Mouse (Mus musculus) heart, embryonic 14.5 days (tissue): ENCODE measurements around the gene Ecd. TPM values are rescaled to one million over a fixed set of nuclear protein-coding genes. Genes with fewer than 3 reads are reported as not detected.

Experiments used
- ATAC-seq: fragments of 200-750 bp; cut with Nextera tagmentation; 2 replicates; pipeline ENCODE4 v1.8.0; 2017; ENCODE audit warnings: low read depth, moderate TSS enrichment; ENCODE audit not compliant: insufficient number of reproducible peaks, insufficient read depth, low FRiP score
- H3K27ac ChIP-seq, 2 experiments: fragments of 200-500 bp in 1 of 2; fragments of 300-500 bp in 1 of 2; sonication (generic) in 1 of 2; replicated peaks in 1 of 2; 2 replicates each; pipeline ENCODE4 v1.5.1; 2012 to 2014; ENCODE audit warnings: low read depth in 2 of 2, low read length in 2 of 2, control low read depth in 1 of 2, mild to moderate bottlenecking in 1 of 2, mixed read lengths in 1 of 2; ENCODE audit not compliant: control insufficient read depth in 1 of 2, insufficient read depth in 1 of 2
- H3K27me3 ChIP-seq: fragments of 300-500 bp; sonication (generic); 2 replicates; pipeline ENCODE4 v1.6.1; 2014; ENCODE audit warnings: mild to moderate bottlenecking, low read length, control low read depth; ENCODE audit not compliant: control insufficient read depth, insufficient read depth
- H3K36me3 ChIP-seq: fragments of 300-500 bp; sonication (generic); 2 replicates; pipeline ENCODE4 v1.6.1; 2014; ENCODE audit warnings: mild to moderate bottlenecking, control low read depth, low read length, mixed read lengths; ENCODE audit not compliant: control insufficient read depth, insufficient read depth
- H3K4me1 ChIP-seq, 2 experiments: fragments of 200-500 bp in 1 of 2; fragments of 300-500 bp in 1 of 2; sonication (generic) in 1 of 2; 2 replicates each; pipeline ENCODE4 v1.6.1; 2012 to 2014; ENCODE audit warnings: low read length in 2 of 2, control low read depth in 1 of 2, mixed read lengths in 1 of 2; ENCODE audit not compliant: control insufficient read depth in 2 of 2, insufficient read depth in 2 of 2
- H3K4me2 ChIP-seq: fragments of 300-500 bp; sonication (generic); 2 replicates; pipeline ENCODE4 v1.6.1; 2014; ENCODE audit warnings: mild to moderate bottlenecking, low read length
- H3K4me3 ChIP-seq, 2 experiments: fragments of 200-500 bp in 1 of 2; fragments of 300-500 bp in 1 of 2; sonication (generic) in 1 of 2; 2 replicates each; pipeline ENCODE4 v1.5.1; 2012 to 2014; ENCODE audit warnings: low read length in 2 of 2, mild to moderate bottlenecking in 2 of 2, control low read depth in 1 of 2, low read depth in 1 of 2, moderate library complexity in 1 of 2; ENCODE audit not compliant: control insufficient read depth in 1 of 2, insufficient read depth in 1 of 2
- H3K9ac ChIP-seq: fragments of 300-500 bp; sonication (generic); 2 replicates; pipeline ENCODE4 v1.6.1; 2014; ENCODE audit warnings: mild to moderate bottlenecking, low read length
- H3K9me3 ChIP-seq: fragments of 300-500 bp; sonication (generic); 2 replicates; pipeline ENCODE4 v1.6.1; 2016; ENCODE audit warnings: low read length, control low read depth; ENCODE audit not compliant: control insufficient read depth
- WGBS: fragments of 180-500 bp; shearing (Covaris S2); extraction: QIAGEN DNeasy Blood & Tissue Kit; methylation state at CpG from one replicate; pipeline ENCODE4 v1.1.7; 2014; 5-methylcytosine and 5-hydroxymethylcytosine counted together
- polyA plus RNA-seq: library from polyadenylated mRNA; unstranded; fragments of >200 nt; fragmentation: Nextera tagmentation; extraction: Ambion mirVana; gene quantifications from 2 replicates; pipeline ENCODE4 v1.2.1, GENCODE M21; 2014

Ecd gene
- polyA plus RNA-seq, 1 experiment from 2014 or later: 36.4 TPM

DNA sequence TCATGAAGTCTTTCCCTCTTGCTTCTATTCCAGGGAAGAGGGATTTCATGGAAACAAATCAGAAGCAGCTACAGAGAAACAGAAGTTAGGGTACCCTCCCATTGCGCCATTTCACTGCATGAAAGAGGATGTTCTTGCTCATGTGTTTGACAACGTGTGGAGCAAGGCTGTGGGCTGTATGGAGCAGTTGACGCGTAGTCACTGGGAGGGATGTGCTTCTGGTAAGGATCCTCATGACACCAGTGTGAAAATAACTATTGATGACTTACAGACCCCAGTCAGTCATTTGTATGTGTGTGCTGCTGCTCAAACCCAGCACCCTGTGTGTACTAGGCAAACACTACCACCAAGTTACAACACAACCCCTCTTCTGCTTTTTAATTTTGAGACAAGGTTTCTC lies 15.3 kb upstream of the Ecd start:
- ATAC-seq: no peak
- peaks cover 93% of the 10 kb centered on the region for H3K36me3 ChIP-seq
- WGBS: 86% methylated on average over 4 of the region's 4 CpGs

DNA sequence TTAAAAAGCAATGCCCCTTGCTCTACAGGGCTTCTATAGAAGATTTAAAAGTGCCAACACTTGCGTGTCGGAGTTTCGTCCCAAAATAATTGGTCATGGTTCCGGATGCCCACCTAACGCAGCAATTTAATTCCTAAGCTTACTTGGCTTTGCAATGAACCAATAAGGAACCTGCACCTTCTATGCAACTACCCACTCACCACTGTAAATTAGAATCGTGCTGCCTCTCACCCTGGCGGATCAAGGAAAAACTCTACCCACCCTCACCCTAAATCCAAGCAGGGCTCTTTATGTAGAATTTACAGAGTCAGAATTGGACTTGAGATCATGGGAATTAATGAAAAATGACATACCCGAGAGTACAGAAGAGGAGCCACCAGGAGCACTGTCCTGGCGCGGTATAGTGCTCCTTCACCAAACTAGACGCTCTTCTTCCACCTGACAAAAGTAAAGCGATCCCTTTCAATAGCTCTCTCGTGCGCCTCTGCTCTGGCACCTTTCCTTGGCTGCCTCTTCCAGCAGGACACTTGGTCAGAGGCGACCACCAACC lies 405 bp downstream of the Ecd start:
- peak; percentile 14; the same call in 1 of the 2 replicates for ATAC-seq
- H3K9me3 ChIP-seq: no peaks in the 10 kb centered on the region
- H3K4me1 ChIP-seq: peaks cover 0 to 21% of the 10 kb centered on the region in 2 experiments; a peak in 2 of 4 replicates
- H3K27me3 ChIP-seq: no peaks in the 10 kb centered on the region
- H3K9ac ChIP-seq: peak overlapping the region; percentile 87
- 6% methylated on average over 15 of the region's 15 CpGs for WGBS
- peaks cover 39% of the 10 kb centered on the region for H3K36me3 ChIP-seq
- H3K27ac ChIP-seq: peak overlapping the region; percentile 87 to 92
- H3K4me2 ChIP-seq: peak overlapping the region; percentile 85
- H3K4me3 ChIP-seq: peak overlapping the region; percentile 74 to 96

More for the DNA sequence above, 15.3 kb upstream of the Ecd start:
- Histone ChIP-seq H3K4me1 (no peaks in the 10 kb centered on the region), H3K4me2 (no peak overlapping the region), H3K27ac (no peak overlapping the region), H3K27me3 (no peaks in the 10 kb centered on the region), H3K9ac (no peak overlapping the region), H3K9me3 (no peaks in the 10 kb centered on the region), H3K4me3 (no peak overlapping the region)

DNA sequence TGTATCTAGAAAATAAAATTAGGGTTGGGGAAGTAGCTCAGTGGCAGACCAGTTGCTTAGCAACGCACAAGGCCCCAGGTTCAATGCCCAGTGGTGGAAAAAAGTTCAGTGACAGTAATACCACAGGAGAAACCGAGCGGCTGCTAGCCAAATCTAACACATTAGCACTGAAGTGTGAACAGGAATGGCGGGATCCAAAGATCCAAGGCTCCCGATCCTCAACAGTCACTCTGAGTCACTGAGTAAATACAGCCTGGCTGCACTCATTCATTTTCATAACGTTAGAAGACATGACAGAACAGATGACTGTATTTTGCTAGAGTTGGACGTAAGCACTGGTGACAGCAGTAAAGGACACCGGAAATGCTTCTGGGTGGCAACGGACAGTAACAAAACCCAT lies 2.0 kb downstream of the Ecd start:
- Histone ChIP-seq H3K36me3 (peaks cover 39% of the 10 kb centered on the region), H3K4me3 (no peak overlapping the region), H3K4me1 (peaks cover 0 to 21% of the 10 kb centered on the region in 2 experiments; a peak in 2 of 4 replicates), H3K27me3 (no peaks in the 10 kb centered on the region), H3K4me2 (no peak overlapping the region), H3K27ac (no peak overlapping the region), H3K9ac (no peak overlapping the region), H3K9me3 (no peaks in the 10 kb centered on the region)
- ATAC-seq: no peak
- WGBS: 91% methylated on average over 9 of the region's 9 CpGs

DNA sequence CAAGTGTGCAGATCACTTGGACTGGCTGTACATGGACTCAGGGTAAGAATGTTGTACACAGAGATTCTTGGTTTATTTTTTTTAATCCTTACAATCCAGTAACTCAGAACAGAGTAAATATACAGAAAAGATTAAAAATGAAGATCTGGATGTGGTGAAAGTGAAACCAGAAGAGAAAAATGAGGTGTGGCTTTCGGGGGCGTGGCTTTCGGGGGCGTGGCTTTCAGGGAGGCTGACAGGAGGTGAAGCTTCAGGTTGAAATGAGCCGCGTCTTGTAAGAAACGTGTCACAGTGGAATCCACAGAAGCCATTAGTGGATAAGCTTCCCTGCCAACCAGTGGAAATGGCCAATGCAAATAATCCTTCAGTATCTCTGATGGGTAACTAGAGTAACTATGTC lies 7.1 kb downstream of the Ecd start:
- no peak overlapping the region for H3K4me2 ChIP-seq
- 78% methylated on average over 7 of the region's 7 CpGs for WGBS
- H3K36me3 ChIP-seq: peaks cover 56% of the 10 kb centered on the region
- no peak overlapping the region for H3K4me3 ChIP-seq
- H3K4me1 ChIP-seq: no peaks in the 10 kb centered on the region
- no peak for ATAC-seq
- no peaks in the 10 kb centered on the region for H3K9me3 ChIP-seq
- no peaks in the 10 kb centered on the region for H3K27me3 ChIP-seq
- H3K9ac ChIP-seq: no peak overlapping the region
- H3K27ac ChIP-seq: no peak overlapping the region

DNA sequence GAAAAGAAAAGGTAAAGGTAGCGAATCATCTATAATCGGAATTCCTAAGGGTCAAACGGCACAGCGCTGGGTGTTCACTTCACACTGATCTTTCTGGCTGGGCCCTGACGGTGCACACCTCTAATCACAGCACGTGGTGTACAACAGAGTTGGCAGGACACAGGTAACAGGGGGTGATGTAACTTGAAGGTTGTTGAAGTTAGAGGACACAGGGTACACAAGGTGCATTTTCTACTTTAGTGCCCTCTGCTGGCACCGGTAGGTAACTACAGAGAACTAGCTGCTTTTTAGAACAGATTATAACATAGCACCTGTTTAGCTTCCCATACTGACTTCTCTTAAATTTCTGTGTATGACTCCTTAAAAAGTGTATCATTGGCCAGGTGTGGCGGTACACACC lies 7.8 kb downstream of the Ecd start:
- Histone ChIP-seq H3K9me3 (no peaks in the 10 kb centered on the region), H3K27me3 (no peaks in the 10 kb centered on the region), H3K36me3 (peaks cover 58% of the 10 kb centered on the region), H3K4me3 (no peak overlapping the region), H3K4me1 (no peaks in the 10 kb centered on the region), H3K9ac (no peak overlapping the region), H3K27ac (no peak overlapping the region), H3K4me2 (no peak overlapping the region)
- ATAC-seq: no peak
- WGBS: 79% methylated on average over 8 of the region's 8 CpGs

DNA sequence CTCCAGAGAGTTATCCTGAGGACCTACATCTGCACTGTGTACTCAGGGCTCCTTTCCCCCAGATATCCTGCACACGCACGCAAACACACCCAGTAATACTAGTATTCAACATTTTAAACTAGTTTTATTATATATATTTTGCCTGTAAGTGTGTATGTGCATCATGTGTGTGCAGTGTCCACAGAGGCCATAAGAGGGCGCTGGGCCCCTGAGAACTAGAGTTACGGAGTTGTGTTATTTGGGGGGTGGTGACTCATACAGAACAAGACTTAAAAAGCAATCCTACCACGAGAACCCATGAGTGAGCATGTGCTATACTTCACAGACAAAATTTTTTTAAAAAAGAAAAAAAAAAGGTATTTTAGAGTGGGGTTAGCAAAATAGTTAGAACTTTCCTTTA lies 8.5 kb downstream of the Ecd start:
- H3K27me3 ChIP-seq: no peaks in the 10 kb centered on the region
- no peaks in the 10 kb centered on the region for H3K4me1 ChIP-seq
- no peak overlapping the region for H3K27ac ChIP-seq
- H3K9me3 ChIP-seq: no peaks in the 10 kb centered on the region
- WGBS: 90% methylated on average over 5 of the region's 5 CpGs
- peaks cover 61% of the 10 kb centered on the region for H3K36me3 ChIP-seq
- no peak overlapping the region for H3K4me3 ChIP-seq
- H3K4me2 ChIP-seq: no peak overlapping the region
- no peak for ATAC-seq
- H3K9ac ChIP-seq: no peak overlapping the region

DNA sequence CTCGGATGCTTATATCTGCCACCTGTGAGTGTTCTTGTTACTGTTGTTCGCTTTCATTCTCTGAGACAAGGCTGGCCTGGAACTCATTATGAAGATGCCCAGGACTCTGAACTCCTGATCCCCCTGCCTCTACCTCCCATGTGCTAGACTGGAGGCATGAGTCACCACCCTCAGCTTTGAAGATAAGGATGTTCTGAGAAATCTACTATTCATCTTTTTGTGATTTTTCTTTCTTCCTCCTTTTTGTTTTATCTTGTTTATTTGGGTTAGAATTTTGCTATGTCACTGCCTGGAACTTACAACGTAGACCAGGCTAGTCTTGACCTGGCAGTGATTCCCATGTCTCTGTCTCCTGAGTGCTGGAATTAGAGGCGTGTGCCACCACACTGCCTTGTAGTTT lies 16.6 kb downstream of the Ecd start:
- no peak overlapping the region for H3K4me3 ChIP-seq
- peaks cover 98% of the 10 kb centered on the region for H3K36me3 ChIP-seq
- WGBS: 88% methylated on average over 4 of the region's 4 CpGs

DNA sequence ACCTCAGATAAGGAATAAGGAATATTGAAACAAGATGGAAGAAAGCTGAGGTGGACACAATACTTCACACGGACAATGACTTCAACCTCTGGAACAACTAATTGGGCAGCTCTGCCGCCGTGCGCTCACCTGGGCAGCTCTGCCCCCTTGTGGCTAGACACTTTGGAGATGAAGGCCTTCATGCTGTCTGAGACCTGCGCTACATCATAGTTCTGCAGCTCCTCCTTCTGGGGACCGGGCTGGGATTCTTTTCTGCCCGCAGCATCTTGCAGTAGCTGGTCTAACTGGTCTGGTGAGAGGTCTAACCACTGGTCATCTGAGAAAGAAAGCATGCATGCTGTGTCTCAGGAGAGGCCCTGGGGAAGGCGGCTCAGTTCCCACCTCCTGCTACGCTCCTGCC lies 19.4 kb downstream of the Ecd start:
- Histone ChIP-seq H3K27me3 (no peaks in the 10 kb centered on the region), H3K4me3 (no peak overlapping the region), H3K9ac (no peak overlapping the region), H3K9me3 (no peaks in the 10 kb centered on the region), H3K4me2 (no peak overlapping the region), H3K27ac (no peak overlapping the region), H3K36me3 (peaks cover 88% of the 10 kb centered on the region), H3K4me1 (no peaks in the 10 kb centered on the region)
- no peak for ATAC-seq
- WGBS: 79% methylated on average over 9 of the region's 9 CpGs

More for the DNA sequence above, 16.6 kb downstream of the Ecd start:
- no peak for ATAC-seq
- no peak overlapping the region for H3K27ac ChIP-seq
- no peak overlapping the region for H3K9ac ChIP-seq
- no peak overlapping the region for H3K4me2 ChIP-seq
- H3K4me1 ChIP-seq: no peaks in the 10 kb centered on the region
- H3K9me3 ChIP-seq: no peaks in the 10 kb centered on the region
- no peaks in the 10 kb centered on the region for H3K27me3 ChIP-seq
